Mouse (Mus musculus): Measurements from ENCODE around the gene Fig4. TPM values are rescaled to one million over a fixed set of nuclear protein-coding genes. Genes with fewer than 3 reads are reported as not detected.

Gene Fig4
- polyA plus RNA-seq, 1 experiment: 8.4 TPM

DNA sequence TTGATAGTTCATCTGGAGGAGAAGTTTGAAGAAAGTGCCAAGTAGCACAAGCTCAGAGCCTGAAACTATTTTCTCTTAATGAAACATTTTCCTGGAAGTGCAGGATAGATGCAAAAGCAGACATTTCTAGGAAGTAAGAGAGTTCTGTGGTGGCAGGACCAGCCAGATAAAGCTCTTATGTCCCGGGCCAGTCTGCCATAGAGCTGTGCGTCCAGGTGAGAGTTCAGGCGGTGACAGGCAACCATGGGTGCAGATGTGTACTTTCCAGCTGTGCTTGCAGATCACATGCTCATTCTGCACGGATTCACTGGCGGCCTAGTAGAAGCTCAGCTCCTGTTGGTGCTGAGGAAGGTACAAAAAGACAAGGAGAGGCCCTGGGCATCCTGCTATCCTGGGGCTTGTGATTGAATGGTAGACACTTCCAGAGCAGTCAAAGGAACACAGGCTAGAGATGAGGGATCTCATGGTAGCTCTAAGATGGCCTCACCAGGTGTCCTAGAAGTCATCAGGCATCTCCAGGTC, 149.8 kb downstream of the Fig4 start:
- 90% methylated on average over 5 of the region's 5 CpGs for WGBS
- no peak for DNase-seq (ENCODE audit: low read depth, low spot score)

GRCm38 (mm10) chr10:41151901-41152300, 151.2 kb downstream of the Fig4 start:
- 87% methylated on average over 4 of the region's 4 CpGs for WGBS

DNA sequence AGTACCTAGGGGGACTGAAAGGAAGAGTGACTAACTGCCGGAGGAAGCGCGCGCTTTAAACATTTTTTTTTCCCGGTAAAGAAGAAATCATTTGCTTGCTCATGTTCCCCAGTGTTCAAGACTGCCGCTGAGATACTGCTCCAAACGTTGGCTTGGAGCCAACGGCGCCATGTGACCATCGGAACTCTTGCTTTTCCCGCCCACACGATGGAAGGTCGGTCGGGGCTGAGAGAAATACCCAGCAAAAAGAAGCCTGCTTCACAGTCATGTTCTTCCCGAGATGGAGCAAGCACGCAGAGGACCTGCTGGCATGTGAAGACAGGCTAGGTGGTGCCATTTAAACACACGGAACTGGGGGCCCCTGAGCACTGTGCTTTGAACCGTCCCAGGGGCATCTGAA, 151.6 kb downstream of the Fig4 start:
- 54% methylated on average over 18 of the region's 18 CpGs for WGBS
- DNase-seq (ENCODE audit: low read depth, low spot score): no peak

More at GRCm38 (mm10) chr10:41151901-41152300, 151.2 kb downstream of the Fig4 start:
- no peak for DNase-seq (ENCODE audit: low read depth, low spot score)

GRCm38 (mm10) chr10:41151021-41151420, 152.0 kb downstream of the Fig4 start:
- 61% methylated on average over 10 of the region's 10 CpGs for WGBS
- no peak for DNase-seq (ENCODE audit: low read depth, low spot score)

- no peak for DNase-seq (ENCODE audit: low read depth, low spot score)
- 78% methylated on average over 2 of the region's 2 CpGs for WGBS
Measured at GRCm38 (mm10) chr10:41150496-41150895, 152.6 kb downstream of the Fig4 start.

DNA sequence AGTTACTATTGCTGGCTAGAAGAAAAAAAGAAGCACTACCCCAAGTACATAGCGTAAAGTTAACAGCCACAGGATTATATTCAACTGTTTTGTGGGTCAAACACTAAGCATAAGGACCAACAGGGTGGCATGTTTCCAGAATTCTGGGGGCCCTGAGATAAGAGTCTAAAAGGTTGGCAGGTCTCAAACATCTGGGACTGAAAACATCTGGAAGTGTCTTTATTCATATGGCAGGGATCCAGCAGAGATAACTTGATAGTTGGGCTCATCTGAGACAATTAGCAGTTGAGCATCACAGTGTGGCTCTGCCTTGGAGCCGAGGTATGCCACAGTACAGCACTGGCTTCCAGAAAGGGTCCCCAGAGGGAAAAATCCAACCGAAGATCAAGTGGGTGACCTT, 153.8 kb downstream of the Fig4 start:
- no peak for DNase-seq (ENCODE audit: low read depth, low spot score)
- 72% methylated on average over 3 of the region's 3 CpGs for WGBS

DNA sequence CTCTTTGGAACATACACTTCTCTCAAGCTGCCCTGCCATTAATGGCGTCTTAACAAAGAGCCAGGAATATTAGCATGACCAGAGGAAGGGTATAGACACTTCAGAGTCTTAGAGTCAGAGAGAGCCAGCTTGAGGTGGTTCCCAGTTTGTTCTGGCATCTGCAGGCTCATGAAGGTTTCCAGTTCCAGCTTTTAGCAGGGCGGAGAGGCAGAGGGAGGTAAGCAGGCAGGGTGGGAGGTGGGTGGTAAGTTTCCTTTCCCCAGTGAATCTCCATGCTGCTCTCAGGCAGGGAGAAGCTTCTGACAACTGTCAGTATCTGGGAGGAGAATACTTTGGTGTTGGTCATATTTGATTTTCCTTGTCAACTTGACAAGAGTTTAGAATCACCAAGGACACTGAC, 156.9 kb downstream of the Fig4 start:
- 78% methylated on average over 2 of the region's 2 CpGs for WGBS

More for the DNA sequence above, 156.9 kb downstream of the Fig4 start:
- no peak for DNase-seq (ENCODE audit: low read depth, low spot score)

Other genes starting within 250 kb of the Fig4 start
- 0.16 and 0.33 TPM in 2 replicates for gene Gpr6, start 231.0 kb downstream of the Fig4 start, polyA plus RNA-seq (2012; rRNA removed)
- gene Ak9, start 720 bp upstream of the Fig4 start, polyA plus RNA-seq (2012; rRNA removed): not detected in 2 replicates
- 10.6 and 16.9 TPM in 2 replicates for gene Zbtb24, start 147.1 kb upstream of the Fig4 start, polyA plus RNA-seq (2012; rRNA removed)
- gene Mical1, start 173.1 kb upstream of the Fig4 start, polyA plus RNA-seq (2012; rRNA removed): 48.8 and 137 TPM in 2 replicates
- gene Smpd2, start 187.1 kb upstream of the Fig4 start, polyA plus RNA-seq (2012; rRNA removed): 106 and 123 TPM in 2 replicates
- gene Ppil6, start 187.2 kb upstream of the Fig4 start, polyA plus RNA-seq (2012; rRNA removed): 0.40 and 0.47 TPM in 2 replicates
- 115 and 143 TPM in 2 replicates for gene Cd164, start 216.2 kb upstream of the Fig4 start, polyA plus RNA-seq (2012; rRNA removed)